Mouse (Mus musculus): ENCODE measurements around the gene Sema6b. TPM values are rescaled to one million over a fixed set of nuclear protein-coding genes. Genes with fewer than 3 reads are reported as not detected.

Sema6b gene
- total and polyA plus RNA-seq, 3 experiments = 0.71 to 2.2 (median 1.3) TPM

- Histone ChIP-seq H3K9me3 (replicated peaks; ENCODE audit: low read length) (no peaks in the 10 kb centered on the region), H3K4me1 (ENCODE audit: control insufficient read depth in 1 of 2, insufficient read depth in 2 of 2) (peaks cover 4 to 42% of the 10 kb centered on the region in 2 experiments; a peak in 3 of 4 replicates), H3K79me2 (replicated peaks; ENCODE audit: control insufficient read depth, extremely low read depth, insufficient read depth, poor library complexity, severe bottlenecking) (no peaks in the 10 kb centered on the region), H3K27me3 (replicated peaks) (peaks cover 18% of the 10 kb centered on the region), H3K4me2 (ENCODE audit: insufficient read depth, low read depth, poor library complexity, severe bottlenecking) (no peak overlapping the region), H3K9ac (ENCODE audit: insufficient read depth, low read depth) (no peak overlapping the region), H3K4me3 (replicated peaks in 1 of 3; ENCODE audit: low read depth in 2 of 3, low read length in 2 of 3, poor library complexity in 1 of 3) (no peak overlapping the region), H3K36me3 (replicated peaks in 1 of 2; ENCODE audit: control insufficient read depth in 1 of 2, insufficient read depth in 1 of 2, low read length in 1 of 2) (no peaks in the 10 kb centered on the region), H3K27ac (ENCODE audit: insufficient read depth, low read depth) (no peak overlapping the region)
- no peak for TF ChIP-seq MYC (IDR thresholded peaks at IDR 0.05; ENCODE audit: low read depth, low read length)
- TF ChIP-seq RAD21 (IDR thresholded peaks at IDR 0.05; ENCODE audit: low read depth, low read length) = no peak
- no peak for TF ChIP-seq NRF1 (IDR thresholded peaks at IDR 0.05; ENCODE audit: low read depth, low read length)
- no peak for TF ChIP-seq E2F4 (IDR thresholded peaks at IDR 0.05; ENCODE audit: insufficient replicate concordance, low read depth, low read length)
- TF ChIP-seq ETS1 (conservative IDR thresholded peaks at IDR 0.05; ENCODE audit: low read depth, low read length) = no peak
- TF ChIP-seq MXI1 (IDR thresholded peaks at IDR 0.05; ENCODE audit: low read depth, low read length) = no peak
- TF ChIP-seq BHLHE40 (IDR thresholded peaks at IDR 0.05; ENCODE audit: low read depth, low read length) = no peak
- TF ChIP-seq SIN3A (IDR thresholded peaks at IDR 0.05; ENCODE audit: low read length) = no peak
- TF ChIP-seq KAT2A (IDR thresholded peaks at IDR 0.05; ENCODE audit: insufficient replicate concordance, low read length) = no peak
- no peak for TF ChIP-seq UBTF (IDR thresholded peaks at IDR 0.05; ENCODE audit: low read depth, low read length)
- DNase-seq (ENCODE audit: extremely low read depth) = no peak
- in situ Hi-C loops (cut with MboI; ENCODE audit: low pct_ligation_motif_present, low pct_unique_long_range_greater_than_20kb, low sequenced_read_pairs) (loop anchor here (5.0 kb wide), 1 partner anchor 37 kb away; no protein-coding TSS in a partner anchor), dilution Hi-C loops (cut with MboI; ENCODE audit: extremely low pct_ligation_motif_present, extremely low pct_unique_long_range_greater_than_20kb, low sequenced_read_pairs) (no loop called here)
Measured at GRCm38 (mm10) chr17:56164510-56164909, 24.4 kb upstream of the Sema6b start.

GRCm38 (mm10) chr17:56163523-56164102, 23.5 kb upstream of the Sema6b start:
- Histone ChIP-seq H3K27me3 (replicated peaks) (peaks cover 26% of the 10 kb centered on the region), H3K4me3 (replicated peaks in 1 of 3; ENCODE audit: low read depth in 2 of 3, low read length in 2 of 3, poor library complexity in 1 of 3) (no peak overlapping the region), H3K9ac (ENCODE audit: insufficient read depth, low read depth) (no peak overlapping the region), H3K4me1 (ENCODE audit: control insufficient read depth in 1 of 2, insufficient read depth in 2 of 2) (peaks cover 4 to 38% of the 10 kb centered on the region in 2 experiments; a peak in 3 of 4 replicates), H3K4me2 (ENCODE audit: insufficient read depth, low read depth, poor library complexity, severe bottlenecking) (no peak overlapping the region), H3K27ac (ENCODE audit: insufficient read depth, low read depth) (no peak overlapping the region), H3K36me3 (replicated peaks in 1 of 2; ENCODE audit: control insufficient read depth in 1 of 2, insufficient read depth in 1 of 2, low read length in 1 of 2) (no peaks in the 10 kb centered on the region), H3K79me2 (replicated peaks; ENCODE audit: control insufficient read depth, extremely low read depth, insufficient read depth, poor library complexity, severe bottlenecking) (no peaks in the 10 kb centered on the region), H3K9me3 (replicated peaks; ENCODE audit: low read length) (no peaks in the 10 kb centered on the region)
- in situ Hi-C loops (cut with MboI; ENCODE audit: low pct_ligation_motif_present, low pct_unique_long_range_greater_than_20kb, low sequenced_read_pairs) = loop anchor here (5.0 kb wide), 1 partner anchor 36 kb away; no protein-coding TSS in a partner anchor
- no peak for DNase-seq (ENCODE audit: extremely low read depth)
- dilution Hi-C loops (cut with MboI; ENCODE audit: extremely low pct_ligation_motif_present, extremely low pct_unique_long_range_greater_than_20kb, low sequenced_read_pairs) = no loop called here
- TF ChIP-seq NRF1 (IDR thresholded peaks at IDR 0.05; ENCODE audit: low read depth, low read length) (no peak), ETS1 (conservative IDR thresholded peaks at IDR 0.05; ENCODE audit: low read depth, low read length) (no peak), UBTF (IDR thresholded peaks at IDR 0.05; ENCODE audit: low read depth, low read length) (no peak), PAX5 (IDR thresholded peaks at IDR 0.05; ENCODE audit: low read length) (no peak), BHLHE40 (IDR thresholded peaks at IDR 0.05; ENCODE audit: low read depth, low read length) (no peak), MEF2A (IDR thresholded peaks at IDR 0.05; ENCODE audit: borderline replicate concordance, low read depth, low read length) (no peak), ZC3H11A (IDR thresholded peaks at IDR 0.05; ENCODE audit: low read depth, low read length) (no peak), RCOR1 (conservative IDR thresholded peaks at IDR 0.05; ENCODE audit: low read depth, low read length) (no peak), MYC (IDR thresholded peaks at IDR 0.05; ENCODE audit: low read depth, low read length) (no peak), ELF1 (IDR thresholded peaks at IDR 0.05; ENCODE audit: low read depth, low read length) (no peak), USF2 (conservative IDR thresholded peaks at IDR 0.05; ENCODE audit: low read depth, low read length) (no peak), RAD21 (IDR thresholded peaks at IDR 0.05; ENCODE audit: low read depth, low read length) (no peak), ZMIZ1 (IDR thresholded peaks at IDR 0.05; ENCODE audit: low read depth, low read length) (no peak), CTCF (conservative IDR thresholded peaks at IDR 0.05 in 1 of 2, IDR thresholded peaks at IDR 0.05 in 1 of 2; ENCODE audit: low read depth in 2 of 2, low read length in 2 of 2) (no peak), JUND (conservative IDR thresholded peaks at IDR 0.05; ENCODE audit: low read depth, low read length) (no peak), HCFC1 (IDR thresholded peaks at IDR 0.05; ENCODE audit: low read depth, low read length) (no peak)
